Mouse (Mus musculus): Measurements from ENCODE around the gene Mpp1. TPM values are rescaled to one million over a fixed set of nuclear protein-coding genes. Genes with fewer than 3 reads are reported as not detected.

Gene Mpp1
- polyA plus RNA-seq (2017; shearing (Covaris generic)) = 71.7 TPM

GRCm38 (mm10) chrX:75130467-75131160, at the start of gene Mpp1:
Mpp1 (minus strand) TSS chrX:75131016.

GRCm38 (mm10) chrX:75163670-75164069, 32.9 kb upstream of the Mpp1 start, which contains the start of gene Smim9:
Smim9 (minus strand) TSS chrX:75163770.

GRCm38 (mm10) chrX:75095369-75096162, 35.2 kb downstream of the Mpp1 start, which contains the start of gene Dkc1:
Dkc1 (plus strand) TSS chrX:75095854.

GRCm38 (mm10) chrX:75084774-75085508, 45.9 kb downstream of the Mpp1 start, which contains the start of gene Gab3:
Gab3 (minus strand) TSS chrX:75085458.

Other genes starting within 250 kb of the Mpp1 start
- gene Gab3, start 45.6 kb downstream of the Mpp1 start, polyA plus RNA-seq (2017; shearing (Covaris generic)) = 16.3 TPM
- gene Dkc1, start 35.2 kb downstream of the Mpp1 start, polyA plus RNA-seq (2017; shearing (Covaris generic)) = 70.7 TPM
- not detected for gene Smim9, start 32.8 kb upstream of the Mpp1 start, polyA plus RNA-seq (2017; shearing (Covaris generic))

All from naive thymus-derived CD4-positive, alpha-beta T cell, adult 5 months (primary cell).